Mouse (Mus musculus): ENCODE data around the gene Wdr27.

GRCm38 (mm10) chr17:14953452-14953851, 10.5 kb upstream of the Wdr27 start:
- TF ChIP-seq CTCF (IDR thresholded peaks at IDR 0.05; ENCODE audit: low read depth) (no peak), EP300 (IDR thresholded peaks at IDR 0.05; ENCODE audit: low read depth) (no peak)
